Mouse (Mus musculus) intestine, postnatal 0 days (tissue): ENCODE data around the gene 9930022D16Rik. TPM values are rescaled to one million over a fixed set of nuclear protein-coding genes. Genes with fewer than 3 reads are reported as not detected.

Source experiments
- ATAC-seq: fragments of 200-750 bp; cut with Nextera tagmentation; 2 replicates; pipeline ENCODE4 v1.8.0; 2017; ENCODE audit warnings: mild to moderate bottlenecking, moderate TSS enrichment, moderate library complexity
- H3K27ac ChIP-seq: fragments of 300-500 bp; sonication (generic); 2 replicates; pipeline ENCODE4 v1.5.1; 2014; ENCODE audit warnings: mild to moderate bottlenecking, low read depth, low read length, moderate library complexity
- H3K27me3 ChIP-seq: fragments of 300-500 bp; sonication (generic); replicated peaks from 2 replicates; pipeline ENCODE4 v1.6.1; 2014; ENCODE audit warnings: low read length, mixed read lengths; ENCODE audit not compliant: control insufficient read depth, insufficient read depth
- H3K36me3 ChIP-seq: fragments of 300-500 bp; sonication (generic); 2 replicates; pipeline ENCODE4 v1.6.1; 2014; ENCODE audit warnings: mild to moderate bottlenecking, moderate library complexity; ENCODE audit not compliant: control insufficient read depth, insufficient read depth
- H3K4me1 ChIP-seq: fragments of 300-500 bp; sonication (generic); replicated peaks from 2 replicates; pipeline ENCODE4 v1.6.1; 2014; ENCODE audit warnings: antibody characterized with exemption, low read length, mixed read lengths; ENCODE audit not compliant: control insufficient read depth, insufficient read depth
- H3K4me2 ChIP-seq: fragments of 300-500 bp; sonication (generic); replicated peaks from 2 replicates; pipeline ENCODE4 v1.6.1; 2014; ENCODE audit warnings: low read depth, mild to moderate bottlenecking, moderate library complexity
- H3K4me3 ChIP-seq: fragments of 300-500 bp; sonication (generic); 2 replicates; pipeline ENCODE4 v1.5.1; 2014; ENCODE audit warnings: low read depth, low read length
- H3K9ac ChIP-seq: fragments of 300-500 bp; sonication (generic); 2 replicates; pipeline ENCODE4 v1.6.1; 2014; ENCODE audit warnings: mild to moderate bottlenecking, low read depth, low read length
- H3K9me3 ChIP-seq: fragments of 300-500 bp; sonication (generic); 2 replicates; pipeline ENCODE4 v1.6.1; 2016; ENCODE audit warnings: mixed run types; ENCODE audit not compliant: control insufficient read depth
- CTCF ChIP-seq: sonication (generic); IDR thresholded peaks from 2 replicates; pipeline ENCODE4 v1.5.1; 2016; ENCODE audit warnings: low read depth, mild to moderate bottlenecking, control low read depth, antibody characterized with exemption, moderate library complexity
- WGBS: fragments of 180-500 bp; shearing (Covaris S2); extraction: QIAGEN DNeasy Blood & Tissue Kit; methylation state at CpG from one replicate; pipeline ENCODE4 v1.1.7; 2014; 5-methylcytosine and 5-hydroxymethylcytosine counted together
- polyA plus RNA-seq: library from polyadenylated mRNA; unstranded; fragments of >200 nt; fragmentation: Nextera tagmentation; extraction: Ambion mirVana; gene quantifications from 2 replicates; pipeline ENCODE4 v1.2.1, GENCODE M21; 2015

The 9930022D16Rik gene
- polyA plus RNA-seq, 1 experiment from 2014 or later = 0.08 TPM

DNA sequence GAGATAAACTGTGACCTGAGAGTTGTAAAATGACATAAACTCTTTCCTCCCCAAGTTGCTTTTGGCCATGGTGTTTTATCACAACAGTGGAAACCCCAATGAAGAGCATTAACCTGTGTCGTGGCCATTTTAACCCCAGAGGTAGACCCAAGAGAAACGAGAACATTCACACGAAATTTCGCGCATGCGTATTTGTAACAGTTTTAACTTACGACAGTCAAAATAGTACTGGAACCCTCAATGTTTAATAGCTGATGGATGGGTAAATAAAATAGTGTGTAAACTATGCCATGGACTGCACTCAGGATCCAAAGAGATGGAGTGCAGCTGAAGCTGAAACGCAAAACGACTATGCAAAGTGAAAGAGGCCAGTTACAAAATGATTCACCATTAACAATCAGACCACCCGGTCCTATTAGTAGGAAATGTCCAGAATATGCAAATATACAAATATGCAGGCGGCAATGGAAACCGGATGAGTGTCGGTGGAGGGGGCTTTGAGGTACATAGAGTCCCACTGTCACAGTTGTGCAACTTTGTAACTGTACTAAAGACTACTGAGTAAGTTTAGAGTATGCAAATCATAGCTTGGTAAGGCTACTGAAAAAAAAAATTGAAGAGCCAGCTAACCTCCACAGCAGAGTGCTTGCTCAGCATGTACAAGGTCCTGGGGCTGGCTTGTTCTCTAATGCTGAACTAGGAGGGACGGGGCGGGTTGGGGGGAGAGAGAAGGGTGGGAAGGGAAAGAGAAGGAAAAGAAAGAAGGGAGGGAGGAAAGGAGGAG, 3.3 kb upstream of the 9930022D16Rik start:
- Histone ChIP-seq H3K4me1 (no peaks in the 10 kb centered on the region), H3K9me3 (no peaks in the 10 kb centered on the region), H3K27me3 (no peaks in the 10 kb centered on the region), H3K36me3 (no peaks in the 10 kb centered on the region), H3K4me2 (no peak overlapping the region), H3K9ac (no peak overlapping the region), H3K27ac (no peak overlapping the region), H3K4me3 (no peak overlapping the region)
- no peak for TF ChIP-seq CTCF
- ATAC-seq = no peak
- 76% methylated on average over 15 of the region's 15 CpGs for WGBS

DNA sequence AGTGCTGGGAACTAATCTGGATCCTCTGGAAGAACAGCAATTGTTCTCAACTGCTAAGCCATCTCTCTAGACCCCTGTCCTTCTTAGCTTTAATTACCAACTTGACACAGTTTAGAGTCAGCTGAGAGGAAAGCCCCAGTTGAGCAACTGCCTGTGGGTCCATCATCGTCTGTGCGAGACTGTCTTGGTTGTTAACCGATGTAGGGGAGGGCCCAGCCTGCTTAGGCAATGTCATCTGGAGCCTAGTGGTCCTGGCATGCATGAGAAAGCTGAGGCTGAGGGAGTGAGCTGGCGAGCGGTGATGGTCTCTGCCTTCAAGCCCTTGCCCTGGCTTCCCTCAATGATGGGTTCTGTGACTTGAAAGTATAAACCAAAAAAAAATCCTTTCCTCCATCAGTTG, 1.1 kb downstream of the 9930022D16Rik start:
- Histone ChIP-seq H3K4me2 (no peak overlapping the region), H3K27ac (no peak overlapping the region), H3K4me3 (no peak overlapping the region), H3K4me1 (no peaks in the 10 kb centered on the region), H3K9me3 (no peaks in the 10 kb centered on the region), H3K9ac (no peak overlapping the region), H3K36me3 (no peaks in the 10 kb centered on the region), H3K27me3 (no peaks in the 10 kb centered on the region)
- ATAC-seq = no peak
- 90% methylated on average over 5 of the region's 5 CpGs for WGBS
- no peak for TF ChIP-seq CTCF

DNA sequence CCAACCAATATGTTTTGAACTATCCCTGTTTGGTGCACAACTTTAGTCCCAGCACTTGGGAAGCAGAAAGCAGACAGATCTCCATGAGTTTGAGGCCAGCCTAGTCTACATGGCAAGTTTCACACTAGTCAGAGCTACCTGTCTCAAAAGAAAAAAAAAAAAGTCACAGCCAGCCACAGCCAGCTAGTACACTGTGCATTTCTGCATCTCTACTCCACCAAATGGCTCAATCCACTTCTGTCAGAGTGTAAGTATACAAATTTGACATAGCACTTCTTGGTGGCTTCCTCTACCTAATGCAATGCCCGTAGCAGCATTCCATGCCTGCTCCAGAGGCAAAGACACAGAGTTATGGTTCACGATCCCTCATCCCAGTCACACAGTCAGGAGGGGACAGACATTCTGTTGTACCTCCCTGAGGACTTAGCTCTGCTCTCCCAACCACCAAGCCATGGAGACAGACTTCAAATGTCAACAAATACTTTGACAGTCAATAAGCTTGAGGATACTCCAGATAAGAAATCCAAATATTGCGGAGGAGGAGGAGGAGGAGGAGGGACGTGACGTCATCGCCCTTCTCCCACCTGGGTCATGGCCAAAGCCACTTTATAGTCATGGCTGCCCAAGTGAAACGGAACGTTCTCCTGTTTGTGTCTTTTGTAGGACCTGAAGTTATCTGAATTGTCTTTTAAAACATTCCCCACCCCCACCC, 3.1 kb downstream of the 9930022D16Rik start:
- Histone ChIP-seq H3K9ac (no peak overlapping the region), H3K9me3 (no peaks in the 10 kb centered on the region), H3K27ac (no peak overlapping the region), H3K4me3 (no peak overlapping the region), H3K4me2 (no peak overlapping the region), H3K36me3 (no peaks in the 10 kb centered on the region), H3K4me1 (no peaks in the 10 kb centered on the region), H3K27me3 (no peaks in the 10 kb centered on the region)
- WGBS = 35% methylated on average over 8 of the region's 8 CpGs
- TF ChIP-seq CTCF = no peak
- no peak for ATAC-seq

DNA sequence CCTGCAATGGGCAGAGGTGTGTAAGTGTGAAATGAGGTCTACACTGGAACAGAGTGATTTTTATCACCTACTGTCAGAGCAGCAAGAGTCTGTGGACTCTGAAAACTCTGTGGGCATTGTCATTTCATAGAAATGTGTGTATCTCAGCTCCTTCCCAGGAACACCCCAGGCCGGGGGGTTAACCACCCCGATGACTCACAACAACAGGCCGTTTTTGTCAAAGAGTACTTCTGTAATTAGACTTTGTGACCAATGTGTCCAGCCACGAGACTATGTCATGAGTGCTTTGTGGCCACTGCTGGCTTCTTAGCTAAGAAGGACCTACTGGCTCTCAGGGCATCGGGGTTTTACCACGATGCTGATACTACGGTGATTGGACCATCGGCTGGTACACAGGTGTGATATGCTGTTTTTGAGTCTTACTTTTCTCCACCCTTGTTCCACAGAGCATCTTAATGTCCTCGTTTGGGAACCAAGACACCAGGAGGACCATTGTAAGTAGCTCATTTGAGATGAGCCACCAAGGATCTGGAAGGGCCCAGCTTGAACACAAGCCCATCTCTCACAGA, 3.8 kb downstream of the 9930022D16Rik start:
- no peak overlapping the region for H3K4me3 ChIP-seq
- 81% methylated on average over 9 of the region's 9 CpGs for WGBS
- no peak overlapping the region for H3K27ac ChIP-seq
- no peak overlapping the region for H3K9ac ChIP-seq
- H3K4me2 ChIP-seq = no peak overlapping the region
- H3K36me3 ChIP-seq = no peaks in the 10 kb centered on the region
- no peak for ATAC-seq
- no peaks in the 10 kb centered on the region for H3K27me3 ChIP-seq
- no peak for TF ChIP-seq CTCF
- H3K4me1 ChIP-seq = no peaks in the 10 kb centered on the region
- no peaks in the 10 kb centered on the region for H3K9me3 ChIP-seq

DNA sequence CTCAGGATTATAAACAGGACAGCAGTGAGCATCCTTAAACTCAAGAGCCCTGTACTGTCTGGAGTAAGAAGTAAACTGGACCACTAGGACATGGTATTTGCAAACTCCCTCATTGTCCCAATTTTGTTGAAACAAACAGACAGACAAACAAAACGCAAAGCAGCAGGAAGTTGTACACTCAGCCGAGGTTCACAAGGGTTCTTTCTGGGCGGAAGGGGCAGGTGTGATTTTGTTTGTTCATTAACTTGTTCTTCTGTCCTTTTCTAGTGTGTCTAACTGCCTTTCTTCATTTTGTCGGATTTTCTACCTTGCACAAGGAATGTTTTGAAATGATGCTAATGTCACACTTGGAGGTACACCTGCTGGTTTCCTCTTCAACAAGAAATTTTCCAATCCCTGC, 5.7 kb downstream of the 9930022D16Rik start:
- no peak overlapping the region for H3K4me2 ChIP-seq

DNA sequence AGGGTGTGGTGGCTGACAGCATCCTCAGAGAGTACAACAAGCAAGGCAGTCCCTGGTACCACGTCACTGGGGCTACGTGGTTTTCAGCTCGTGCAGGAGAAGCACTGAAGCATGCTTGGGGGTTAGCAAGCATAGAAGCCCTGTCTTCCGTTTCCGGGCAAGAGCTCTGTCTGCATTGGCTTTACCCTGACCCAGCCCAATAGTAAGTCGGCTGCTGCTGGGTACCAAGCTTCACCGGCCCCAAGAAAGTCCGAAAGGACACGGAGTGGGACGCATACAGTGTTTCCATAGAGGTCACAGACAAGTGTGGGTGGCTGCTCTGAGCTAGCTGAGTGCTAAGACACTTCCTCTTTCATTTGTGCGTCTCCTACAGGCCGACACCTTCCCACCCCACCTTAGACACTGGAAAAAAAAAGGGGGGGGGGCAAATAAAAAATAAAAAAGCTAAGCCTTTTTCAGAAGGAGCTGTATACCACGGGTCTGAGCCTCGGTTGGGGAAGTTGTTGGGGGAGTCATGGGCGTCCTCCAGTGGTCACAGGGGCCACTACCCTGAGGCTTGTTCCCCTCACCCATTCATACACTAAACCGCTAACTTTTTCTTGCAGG, 6.3 kb downstream of the 9930022D16Rik start:
- Histone ChIP-seq H3K4me2 (no peak overlapping the region; the same call in 1 of the 2 replicates), H3K9ac (no peak overlapping the region), H3K4me1 (no peaks in the 10 kb centered on the region), H3K4me3 (no peak overlapping the region), H3K36me3 (no peaks in the 10 kb centered on the region), H3K9me3 (no peaks in the 10 kb centered on the region), H3K27me3 (no peaks in the 10 kb centered on the region), H3K27ac (no peak overlapping the region)
- TF ChIP-seq CTCF = no peak
- WGBS = 52% methylated on average over 16 of the region's 16 CpGs
- ATAC-seq = no peak

More for the DNA sequence above, 5.7 kb downstream of the 9930022D16Rik start:
- Histone ChIP-seq H3K27ac (no peak overlapping the region), H3K4me3 (no peak overlapping the region), H3K9me3 (no peaks in the 10 kb centered on the region), H3K9ac (no peak overlapping the region), H3K27me3 (no peaks in the 10 kb centered on the region), H3K36me3 (no peaks in the 10 kb centered on the region), H3K4me1 (no peaks in the 10 kb centered on the region)
- 28% methylated on average over 4 of the region's 4 CpGs for WGBS
- ATAC-seq = no peak
- TF ChIP-seq CTCF = no peak
